Mouse (Mus musculus) midbrain, postnatal 0 days (tissue): Measurements from ENCODE around the gene Tbxas1. TPM values are rescaled to one million over a fixed set of nuclear protein-coding genes. Genes with fewer than 3 reads are reported as not detected.

Source experiments
- ATAC-seq: fragments of 200-750 bp; cut with Nextera tagmentation; 2 replicates; pipeline ENCODE4 v1.8.0; 2017; ENCODE audit warnings: moderate number of reproducible peaks, mild to moderate bottlenecking, moderate TSS enrichment, moderate library complexity; ENCODE audit not compliant: low FRiP score
- DNase-seq: peaks from one replicate; pipeline ENCODE4 v3.0.0-alpha.2; 2015; ENCODE audit warnings: low spot score
- H3K27ac ChIP-seq: fragments of 300-500 bp; sonication (generic); 2 replicates; pipeline ENCODE4 v1.5.1; 2014; ENCODE audit warnings: low read depth, mild to moderate bottlenecking, low read length, mixed read lengths
- H3K27me3 ChIP-seq: fragments of 300-500 bp; sonication (generic); 2 replicates; pipeline ENCODE4 v1.6.1; 2014; ENCODE audit warnings: low read length, control low read depth, mixed read lengths; ENCODE audit not compliant: insufficient read depth
- H3K36me3 ChIP-seq: fragments of 300-500 bp; sonication (generic); 2 replicates; pipeline ENCODE4 v1.6.1; 2014; ENCODE audit warnings: low read length, control low read depth, mixed read lengths; ENCODE audit not compliant: insufficient read depth
- H3K4me1 ChIP-seq: fragments of 300-500 bp; sonication (generic); 2 replicates; pipeline ENCODE4 v1.6.1; 2014; ENCODE audit warnings: mild to moderate bottlenecking, control low read depth, antibody characterized with exemption, low read length, mixed read lengths; ENCODE audit not compliant: insufficient read depth
- H3K4me2 ChIP-seq: fragments of 300-500 bp; sonication (generic); 2 replicates; pipeline ENCODE4 v1.6.1; 2014; ENCODE audit warnings: low read depth, mild to moderate bottlenecking, low read length, mixed read lengths; ENCODE audit not compliant: poor library complexity, severe bottlenecking
- H3K4me3 ChIP-seq: fragments of 300-500 bp; sonication (generic); 2 replicates; pipeline ENCODE4 v1.5.1; 2014; ENCODE audit warnings: low read depth, mild to moderate bottlenecking, low read length, moderate library complexity
- H3K9ac ChIP-seq: fragments of 300-500 bp; sonication (generic); replicated peaks from 2 replicates; pipeline ENCODE4 v1.6.1; 2014; ENCODE audit warnings: mild to moderate bottlenecking, low read length, moderate library complexity, mixed read lengths; ENCODE audit not compliant: poor library complexity, severe bottlenecking
- H3K9me3 ChIP-seq: fragments of 300-500 bp; sonication (generic); 2 replicates; pipeline ENCODE4 v1.6.1; 2016; ENCODE audit warnings: low read length, control low read depth
- CTCF ChIP-seq: IDR thresholded peaks from 2 replicates; pipeline ENCODE4 v1.5.1; 2016; ENCODE audit warnings: antibody characterized with exemption, mild to moderate bottlenecking
- WGBS: fragments of 180-500 bp; shearing (Covaris S2); extraction: QIAGEN DNeasy Blood & Tissue Kit; methylation state at CpG from one replicate; pipeline ENCODE4 v1.1.7; 2014; 5-methylcytosine and 5-hydroxymethylcytosine counted together
- polyA plus RNA-seq: library from polyadenylated mRNA; unstranded; fragments of >200 nt; fragmentation: Nextera tagmentation; extraction: Ambion mirVana; gene quantifications from 2 replicates; pipeline ENCODE4 v1.2.1, GENCODE M21; 2015
- total RNA-seq: library from RNA; depleted of rRNA; stranded (reverse); fragments of >200 nt; gene quantifications from 2 replicates; pipeline ENCODE4 v1.2.3, GENCODE M21; 2014

Gene Tbxas1
- total and polyA plus RNA-seq, 2 experiments from 2014 or later: 1.4 to 3.1 TPM

DNA sequence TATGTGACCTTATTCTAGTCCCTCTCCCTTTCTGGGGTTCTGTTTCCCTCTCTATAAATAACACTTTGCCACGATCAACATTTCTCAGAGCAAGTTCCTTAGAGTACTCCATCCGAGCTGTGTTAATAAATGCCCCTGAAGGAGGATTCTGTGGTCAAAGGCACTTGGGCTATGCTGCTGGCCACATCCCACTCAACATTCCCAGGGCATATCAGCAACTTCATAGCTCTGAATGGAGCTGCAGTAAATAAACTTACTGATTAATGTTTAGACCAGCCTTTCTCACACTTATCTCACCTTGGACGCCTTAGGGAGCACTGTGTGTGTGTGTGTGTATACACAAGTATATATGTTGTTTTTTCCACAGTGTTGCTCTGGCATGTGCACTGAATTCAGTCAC is 42.2 kb downstream of the Tbxas1 start:
- H3K9me3 ChIP-seq: no peaks in the 10 kb centered on the region
- no peak overlapping the region for H3K4me2 ChIP-seq
- no peaks in the 10 kb centered on the region for H3K27me3 ChIP-seq
- H3K4me3 ChIP-seq: no peak overlapping the region
- TF ChIP-seq CTCF: no peak
- 0 out of 2 replicates have a peak, but pooled peaks cover 3% of the 10 kb centered on the region for H3K4me1 ChIP-seq
- DNase-seq (no peak), ATAC-seq (no peak)
- no peak overlapping the region for H3K9ac ChIP-seq
- H3K27ac ChIP-seq: no peak overlapping the region
- H3K36me3 ChIP-seq: no peaks in the 10 kb centered on the region
- 86% methylated on average over 3 of the region's 3 CpGs for WGBS

- H3K27me3 ChIP-seq: no peaks in the 10 kb centered on the region
- no peak for TF ChIP-seq CTCF
- H3K9me3 ChIP-seq: no peaks in the 10 kb centered on the region
- H3K4me3 ChIP-seq: no peak overlapping the region
- 94% methylated on average over 4 of the region's 4 CpGs for WGBS
- 0 out of 2 replicates have a peak, but pooled peaks cover 3% of the 10 kb centered on the region for H3K4me1 ChIP-seq
- ATAC-seq (no peak), DNase-seq (no peak)
- no peak overlapping the region for H3K4me2 ChIP-seq
- H3K9ac ChIP-seq: no peak overlapping the region
- H3K36me3 ChIP-seq: no peaks in the 10 kb centered on the region
- no peak overlapping the region for H3K27ac ChIP-seq
These were observed 43.5 kb downstream of the Tbxas1 start for GRCm38 (mm10) chr6:38918728-38919127.

DNA sequence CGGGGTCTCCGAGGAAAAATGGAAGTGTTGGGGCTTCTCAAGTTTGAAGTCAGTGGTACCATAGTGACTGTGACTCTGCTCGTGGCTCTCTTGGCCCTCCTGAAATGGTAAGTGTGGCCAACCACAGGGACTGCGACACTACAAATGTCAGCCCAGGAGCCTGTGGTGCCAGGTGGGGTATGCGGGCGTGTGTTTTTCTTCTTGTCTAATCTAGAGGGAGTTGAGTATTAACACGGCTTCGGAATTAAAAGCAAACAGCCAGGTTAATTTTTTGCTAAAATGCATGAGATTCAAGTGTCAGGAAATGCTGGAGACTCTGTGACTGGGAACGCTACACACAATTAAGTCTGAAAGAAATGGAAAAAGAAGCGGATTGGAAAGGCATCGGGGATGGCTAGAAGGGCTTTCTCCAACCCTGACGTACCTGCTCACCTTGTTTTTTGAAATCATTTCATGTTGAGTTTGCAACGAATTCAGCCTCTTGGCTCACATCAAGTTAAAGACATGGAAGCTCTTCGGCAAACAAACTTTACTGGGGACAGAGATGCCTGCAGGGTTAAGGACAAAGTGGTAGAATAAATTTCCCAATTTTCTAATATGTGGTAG is 44.0 kb downstream of the Tbxas1 start:
- no peaks in the 10 kb centered on the region for H3K36me3 ChIP-seq
- H3K4me2 ChIP-seq: no peak overlapping the region
- H3K4me3 ChIP-seq: no peak overlapping the region
- no peak overlapping the region for H3K9ac ChIP-seq
- no peaks in the 10 kb centered on the region for H3K27me3 ChIP-seq
- 85% methylated on average over 14 of the region's 14 CpGs for WGBS
- DNase-seq (no peak), ATAC-seq (no peak)
- H3K9me3 ChIP-seq: no peaks in the 10 kb centered on the region
- no peak for TF ChIP-seq CTCF
- 0 out of 2 replicates have a peak, but pooled peaks cover 3% of the 10 kb centered on the region for H3K4me1 ChIP-seq
- no peak overlapping the region for H3K27ac ChIP-seq

GRCm38 (mm10) chr6:38920141-38920540 is 44.9 kb downstream of the Tbxas1 start:
- Histone ChIP-seq H3K27me3 (no peaks in the 10 kb centered on the region), H3K36me3 (no peaks in the 10 kb centered on the region), H3K4me1 (no peaks in the 10 kb centered on the region), H3K27ac (no peak overlapping the region), H3K4me2 (no peak overlapping the region), H3K4me3 (no peak overlapping the region), H3K9me3 (no peaks in the 10 kb centered on the region), H3K9ac (no peak overlapping the region)
- DNase-seq (no peak), ATAC-seq (no peak)
- 71% methylated on average over 6 of the region's 6 CpGs for WGBS
- no peak for TF ChIP-seq CTCF

DNA sequence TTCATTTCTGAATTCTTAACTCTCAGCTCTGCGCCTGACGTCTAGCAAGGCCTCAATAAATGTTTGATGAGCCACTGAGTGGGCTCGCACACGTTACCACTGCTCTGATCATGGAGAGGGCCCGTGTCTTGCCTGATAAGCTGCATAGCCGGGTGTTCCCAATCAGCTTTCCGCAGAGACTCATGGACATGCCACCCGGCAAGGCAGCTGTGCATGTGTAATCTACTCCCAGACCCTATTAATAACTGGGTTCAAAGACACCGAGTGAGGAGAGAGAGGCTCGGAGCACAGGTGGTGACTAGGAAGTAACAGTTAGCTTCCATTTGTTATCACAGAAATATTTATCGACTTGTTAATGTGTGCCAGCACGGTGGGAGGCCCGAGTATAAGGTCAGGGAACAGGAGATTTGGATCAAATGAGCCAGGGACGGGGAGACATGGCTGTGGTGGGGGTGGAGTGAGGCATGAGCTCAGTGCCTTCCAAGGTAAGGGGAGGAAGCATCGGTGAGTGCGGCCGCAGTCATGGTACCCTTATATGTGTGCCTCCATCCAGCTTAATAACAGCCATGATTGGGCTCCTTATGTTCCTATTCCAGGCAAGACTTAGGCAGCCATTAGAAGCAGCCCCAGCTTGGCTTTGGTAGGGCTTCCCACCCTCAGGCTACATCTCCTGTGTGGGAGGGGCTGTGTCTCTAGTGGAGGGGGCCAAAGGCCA is 46.0 kb downstream of the Tbxas1 start:
- H3K9me3 ChIP-seq: no peaks in the 10 kb centered on the region
- H3K9ac ChIP-seq: no peak overlapping the region
- DNase-seq (no peak), ATAC-seq (no peak)
- H3K36me3 ChIP-seq: no peaks in the 10 kb centered on the region
- H3K27ac ChIP-seq: no peak overlapping the region
- TF ChIP-seq CTCF: no peak
- H3K27me3 ChIP-seq: no peaks in the 10 kb centered on the region
- no peaks in the 10 kb centered on the region for H3K4me1 ChIP-seq
- WGBS: 75% methylated on average over 17 of the region's 17 CpGs
- no peak overlapping the region for H3K4me3 ChIP-seq
- no peak overlapping the region for H3K4me2 ChIP-seq

DNA sequence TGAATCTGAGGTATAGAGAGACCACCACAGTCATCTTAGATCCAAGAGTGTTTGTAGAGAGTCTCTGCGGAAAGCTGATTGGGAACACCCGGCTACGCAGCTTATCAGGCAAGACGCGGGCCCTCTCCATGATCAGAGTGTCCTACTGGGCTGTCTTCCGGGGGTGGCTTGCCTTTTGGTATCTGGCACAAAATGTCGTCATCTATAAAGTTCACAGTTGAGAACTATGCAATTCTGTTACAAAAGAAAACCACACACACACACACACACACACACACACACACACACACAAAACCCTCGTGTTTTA is 46.6 kb downstream of the Tbxas1 start:
- TF ChIP-seq CTCF: no peak
- ATAC-seq (no peak), DNase-seq (no peak)
- Histone ChIP-seq H3K9me3 (no peaks in the 10 kb centered on the region), H3K4me1 (no peaks in the 10 kb centered on the region; the same call in 1 of the 2 replicates), H3K36me3 (no peaks in the 10 kb centered on the region), H3K4me2 (no peak overlapping the region), H3K9ac (no peak overlapping the region), H3K27ac (no peak overlapping the region), H3K27me3 (no peaks in the 10 kb centered on the region), H3K4me3 (no peak overlapping the region)
- WGBS: 91% methylated on average over 8 of the region's 8 CpGs
